ENCODE assay signal across 8 mouse cellular contexts in the genomic region with DNA sequence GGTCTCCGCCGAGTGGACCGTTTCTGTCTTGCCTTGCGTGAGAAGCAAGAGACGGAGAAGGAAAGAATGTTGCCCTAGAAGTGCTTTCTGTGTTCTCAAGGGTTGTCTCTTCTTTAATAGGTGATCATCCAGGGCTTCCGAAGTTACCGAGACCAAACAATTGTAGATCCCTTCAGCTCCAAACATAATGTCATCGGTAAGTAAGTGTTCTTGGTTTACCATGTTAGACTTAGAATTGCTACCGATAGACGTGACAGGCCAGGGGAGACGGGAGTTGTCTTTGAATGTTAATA. TPM values are rescaled to one million over a fixed set of nuclear protein-coding genes. Genes with fewer than 3 reads are reported as not detected.
A peak's percentile ranks its signal among the peaks of the same experiment; 100 is the strongest.
DNase-seq lines count a peak whose midpoint lies in the region; ATAC-seq and TF ChIP-seq lines count a peak whose summit lies in the region.

No protein-coding gene starts in this region.

- 5% methylated on average over 11 of the region's 11 CpGs for WGBS in heart, postnatal 0 days
- 21% methylated on average over 11 of the region's 11 CpGs for WGBS in hindbrain, embryonic 10.5 days
- WGBS in midbrain, embryonic 11.5 days, result 20% methylated on average over 11 of the region's 11 CpGs

- peaks cover 3% of the 10 kb centered on the region; the same call in 1 of the 2 replicates for H3K36me3 ChIP-seq in heart, postnatal 0 days (replicated peaks; ENCODE audit: control insufficient read depth, insufficient read depth, low read length)
- peaks cover 33% of the 10 kb centered on the region for H3K36me3 ChIP-seq in G1E (replicated peaks)
- peaks cover 38% of the 10 kb centered on the region for H3K36me3 ChIP-seq in hindbrain, embryonic 10.5 days
- H3K36me3 ChIP-seq in midbrain, embryonic 11.5 days (ENCODE audit: control insufficient read depth, insufficient read depth, low read length), result no peaks in the 10 kb centered on the region

- peak overlapping the region; percentile 91 for H3K4me2 ChIP-seq in heart, postnatal 0 days (ENCODE audit: low read depth, low read length)
- H3K4me2 ChIP-seq in midbrain, embryonic 11.5 days, result peak overlapping the region; percentile 79

- peak overlapping the region; percentile 92 for H3K9ac ChIP-seq in heart, postnatal 0 days (replicated peaks; ENCODE audit: low read depth, low read length)
- H3K9ac ChIP-seq in midbrain, embryonic 11.5 days (ENCODE audit: low read length), result peak overlapping the region; percentile 95

- TF ChIP-seq CTCF in heart, postnatal 0 days (IDR thresholded peaks at IDR 0.05; ENCODE audit: low read depth), result no peak
- no peak for TF ChIP-seq CTCF in G1E (IDR thresholded peaks at IDR 0.05; ENCODE audit: low read depth, low read length)

- no peak for ATAC-seq in heart, postnatal 0 days (ENCODE audit: insufficient read depth, low read depth)
- no peak for ATAC-seq in G1E (ENCODE audit: extremely low read depth, insufficient number of reproducible peaks, low FRiP score, poor library complexity, severe bottlenecking)
- no peak for ATAC-seq in midbrain, embryonic 11.5 days (ENCODE audit: low FRiP score)

- H3K27me3 ChIP-seq in heart, postnatal 0 days (ENCODE audit: control insufficient read depth, insufficient read depth, low read length), result no peaks in the 10 kb centered on the region
- H3K27me3 ChIP-seq in G1E (ENCODE audit: insufficient read depth, low read length), result peaks cover 2% of the 10 kb centered on the region; the same call in 1 of the 2 replicates
- no peaks in the 10 kb centered on the region for H3K27me3 ChIP-seq in hindbrain, embryonic 10.5 days (ENCODE audit: insufficient read depth, poor library complexity, severe bottlenecking)
- no peaks in the 10 kb centered on the region for H3K27me3 ChIP-seq in midbrain, embryonic 11.5 days (ENCODE audit: control insufficient read depth, insufficient read depth, low read length)

- DNase-seq in heart, postnatal 0 days (ENCODE audit: low spot score), result no peak
- DNase-seq in heart, postnatal 25 days (ENCODE audit: low spot score), result no peak
- no peak for DNase-seq in G1E (ENCODE audit: low spot score)
- no peak for DNase-seq in hindbrain, embryonic 10.5 days (ENCODE audit: low spot score)
- no peak for DNase-seq in midbrain, embryonic 11.5 days (ENCODE audit: low spot score, missing footprints)
- DNase-seq in ovary, adult 18-20 months (ENCODE audit: low spot score), result no peak
- DNase-seq in urinary bladder, adult 18-20 months (ENCODE audit: low spot score in 2 of 2), result no peak
- no peak for DNase-seq in cerebellum, adult 11 months

- peaks cover 14% of the 10 kb centered on the region for H3K4me1 ChIP-seq in heart, postnatal 0 days (ENCODE audit: control insufficient read depth, insufficient read depth)
- peaks cover 23% of the 10 kb centered on the region for H3K4me1 ChIP-seq in G1E (ENCODE audit: insufficient read depth, low read depth, low read length)
- H3K4me1 ChIP-seq in hindbrain, embryonic 10.5 days (replicated peaks), result peaks cover 18% of the 10 kb centered on the region
- H3K4me1 ChIP-seq in midbrain, embryonic 11.5 days (ENCODE audit: control insufficient read depth, insufficient read depth, low read length), result peaks cover 14% of the 10 kb centered on the region

- no peak overlapping the region for H3K27ac ChIP-seq in heart, postnatal 0 days (ENCODE audit: low read depth)
- peak overlapping the region; percentile 98 for H3K27ac ChIP-seq in hindbrain, embryonic 10.5 days
- no peak overlapping the region for H3K27ac ChIP-seq in midbrain, embryonic 11.5 days (ENCODE audit: low read depth, low read length)

- TF ChIP-seq EP300 in heart, postnatal 0 days (IDR thresholded peaks at IDR 0.05; ENCODE audit: low read depth), result no peak

- no peaks in the 10 kb centered on the region for H3K9me3 ChIP-seq in heart, postnatal 0 days (replicated peaks; ENCODE audit: control insufficient read depth, low read length)
- H3K9me3 ChIP-seq in G1E (replicated peaks), result no peaks in the 10 kb centered on the region
- no peaks in the 10 kb centered on the region for H3K9me3 ChIP-seq in hindbrain, embryonic 10.5 days
- H3K9me3 ChIP-seq in midbrain, embryonic 11.5 days (ENCODE audit: control insufficient read depth, low read length), result no peaks in the 10 kb centered on the region

- H3K4me3 ChIP-seq in heart, postnatal 0 days (ENCODE audit: low read depth, low read length), result peak overlapping the region; percentile 98
- peak overlapping the region; percentile 96 for H3K4me3 ChIP-seq in G1E (ENCODE audit: low read depth, low read length)
- peak overlapping the region; percentile 99 for H3K4me3 ChIP-seq in hindbrain, embryonic 10.5 days
- peak overlapping the region; percentile 99 for H3K4me3 ChIP-seq in midbrain, embryonic 11.5 days (ENCODE audit: low read depth, low read length)

- intact Hi-C loops in heart, postnatal 25 days (cut with DNase I), result no loop called here

RNA-seq across cellular contexts. Expression of a gene that starts 1.1 kb away (rescaled TPM):
- 8.3 and 19.5 TPM in 2 replicates for total RNA-seq in heart, postnatal 0 days (2014; rRNA removed; ENCODE audit: low replicate concordance)
- polyA plus RNA-seq in heart, postnatal 0 days (2015; fragmentation: Nextera tagmentation; extraction: Ambion mirVana), result 24.1 and 25.3 TPM in 2 replicates
- total RNA-seq in heart, postnatal 25 days (2021), result 10 to 100 TPM; 22.4 to 23.6 TPM
- 198 and 227 TPM in 2 replicates for total RNA-seq in G1E (2014; fragmentation: Nextera tagmentation)
- 101 and 150 TPM in 2 replicates for total RNA-seq in G1E (2017)
- 41.9 and 45.7 TPM in 2 replicates for polyA plus RNA-seq in G1E (2012)
- polyA plus RNA-seq in hindbrain, embryonic 10.5 days (2016; fragmentation: Nextera tagmentation; extraction: Ambion mirVana), result 42.4 and 69.1 TPM in 2 replicates
- polyA plus RNA-seq in midbrain, embryonic 11.5 days (2014; fragmentation: Nextera tagmentation; extraction: Ambion mirVana), result 95.1 and 102 TPM in 2 replicates

RNA-seq across cellular contexts. Expression of a gene that starts 12.4 kb away (rescaled TPM):
- total RNA-seq in heart, postnatal 0 days (2014; rRNA removed; ENCODE audit: low replicate concordance), result 120 and 143 TPM in 2 replicates
- polyA plus RNA-seq in heart, postnatal 0 days (2015; fragmentation: Nextera tagmentation; extraction: Ambion mirVana), result 209 and 216 TPM in 2 replicates
- 10 to 100 TPM; 83.1 to 93.2 TPM for total RNA-seq in heart, postnatal 25 days (2021)
- total RNA-seq in G1E (2014; fragmentation: Nextera tagmentation) (133 and 225 TPM in 2 replicates), G1E (2017) (46.8 and 89.6 TPM in 2 replicates)
- 191 and 224 TPM in 2 replicates for polyA plus RNA-seq in G1E (2012)
- polyA plus RNA-seq in hindbrain, embryonic 10.5 days (2016; fragmentation: Nextera tagmentation; extraction: Ambion mirVana), result 516 and 585 TPM in 2 replicates
- 516 and 544 TPM in 2 replicates for polyA plus RNA-seq in midbrain, embryonic 11.5 days (2014; fragmentation: Nextera tagmentation; extraction: Ambion mirVana)
